Mouse (Mus musculus) lung, postnatal 0 days (tissue): ENCODE measurements around the gene Phex.

Experiments used
- CTCF ChIP-seq: IDR thresholded peaks from 2 replicates; pipeline ENCODE4 v1.5.1; 2016; ENCODE audit warnings: antibody characterized with exemption, mild to moderate bottlenecking
- EP300 ChIP-seq: IDR thresholded peaks from 2 replicates; pipeline ENCODE4 v1.6.1; 2016; ENCODE audit warnings: antibody characterized with exemption, mild to moderate bottlenecking, control low read depth

DNA sequence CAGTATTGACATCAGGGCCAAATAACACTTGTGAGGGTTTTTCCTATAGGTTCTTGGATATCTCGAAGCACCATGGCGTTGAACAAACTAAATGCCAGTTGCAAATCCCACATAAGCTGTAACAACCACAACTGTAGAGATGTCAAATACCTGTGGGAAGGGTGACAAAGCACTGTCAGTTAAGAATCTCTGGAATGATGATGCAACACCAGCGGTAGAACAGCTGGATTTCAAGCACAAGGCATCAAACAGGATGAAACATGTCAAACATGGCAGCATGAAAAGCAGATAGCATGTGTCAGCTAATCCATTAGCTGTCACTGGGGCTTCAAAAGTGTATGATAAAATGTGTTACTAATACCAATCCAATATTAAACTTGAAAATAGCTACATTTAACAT is 141.8 kb downstream of the Phex start:
- no peak for TF ChIP-seq CTCF
- TF ChIP-seq EP300: no peak
